Mouse (Mus musculus) thymus, adult 18-20 months (tissue): Measurements from ENCODE around the gene Oxct2a.
"Not testable (repeated sequence)": the region's sequence is repeated elsewhere in the genome, so short reads cannot be mapped to it uniquely, and the experiment has no call there.

Source experiments
- DNase-seq, 2 experiments: peaks; one replicate each; pipeline ENCODE4 v3.0.0; 2022; ENCODE audit warnings: mixed read lengths in 2 of 2

The Oxct2a gene

DNA sequence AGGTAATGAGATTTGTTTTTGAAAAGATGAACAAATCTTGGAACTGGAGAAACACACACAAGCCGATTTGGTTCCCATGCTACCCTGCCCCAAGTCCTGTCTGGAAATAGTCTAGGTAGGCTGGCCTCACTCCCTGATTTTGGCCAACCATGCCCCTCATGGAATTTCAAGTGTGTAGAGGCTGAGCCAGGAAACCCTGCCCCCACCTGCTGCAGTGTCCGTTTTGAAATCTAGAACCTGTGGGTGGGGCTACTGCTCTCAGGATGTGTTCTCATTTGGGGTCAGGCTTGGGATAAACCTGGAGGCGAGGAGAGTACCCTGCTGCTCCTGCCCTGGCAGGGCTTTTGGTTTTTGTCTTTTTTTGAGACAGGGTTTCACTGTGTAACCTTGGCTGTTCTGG, 15.1 kb downstream of the Oxct2a start:
- DNase-seq = no peak

DNA sequence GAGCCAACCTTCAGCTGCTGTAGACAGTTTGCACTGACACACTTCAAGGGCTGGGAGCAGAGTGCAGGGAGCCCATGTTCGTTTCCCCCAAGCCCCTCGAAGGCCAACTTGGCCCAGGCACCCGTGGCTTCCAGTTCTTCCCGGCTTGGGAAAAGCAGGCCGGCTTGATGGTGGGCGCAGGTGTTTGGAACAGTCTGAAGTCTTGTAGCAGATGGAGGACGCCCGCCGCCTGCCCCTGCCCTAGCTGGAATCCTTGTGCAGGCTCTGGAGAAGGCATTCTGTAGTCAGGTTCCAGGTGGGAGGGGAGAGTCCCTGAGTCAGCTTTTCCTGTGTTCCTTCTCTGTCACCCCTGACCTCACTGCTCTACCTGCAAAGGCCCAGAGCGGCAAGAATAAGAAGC, 16.4 kb downstream of the Oxct2a start:
- DNase-seq = no peak

DNA sequence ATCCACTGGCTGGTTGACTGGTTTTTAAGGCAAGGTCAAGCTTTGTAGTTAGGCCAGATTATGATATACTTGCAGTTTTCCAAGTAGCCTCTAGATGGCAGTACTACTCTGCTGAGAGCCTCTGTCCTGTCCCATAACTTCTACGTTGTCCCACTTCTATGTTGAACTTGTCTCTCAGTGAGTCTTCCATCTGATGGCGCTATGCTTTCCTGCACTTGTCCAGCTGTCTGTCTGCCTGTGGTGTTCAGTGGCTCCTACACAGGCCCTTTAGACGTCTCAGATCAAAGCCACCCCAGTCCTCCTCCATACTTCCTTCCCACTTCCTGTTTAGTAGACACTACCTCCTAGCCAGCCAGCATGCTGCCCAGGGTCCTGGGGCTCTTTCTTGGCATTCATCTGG, 17.6 kb downstream of the Oxct2a start:
- no peak for DNase-seq

DNA sequence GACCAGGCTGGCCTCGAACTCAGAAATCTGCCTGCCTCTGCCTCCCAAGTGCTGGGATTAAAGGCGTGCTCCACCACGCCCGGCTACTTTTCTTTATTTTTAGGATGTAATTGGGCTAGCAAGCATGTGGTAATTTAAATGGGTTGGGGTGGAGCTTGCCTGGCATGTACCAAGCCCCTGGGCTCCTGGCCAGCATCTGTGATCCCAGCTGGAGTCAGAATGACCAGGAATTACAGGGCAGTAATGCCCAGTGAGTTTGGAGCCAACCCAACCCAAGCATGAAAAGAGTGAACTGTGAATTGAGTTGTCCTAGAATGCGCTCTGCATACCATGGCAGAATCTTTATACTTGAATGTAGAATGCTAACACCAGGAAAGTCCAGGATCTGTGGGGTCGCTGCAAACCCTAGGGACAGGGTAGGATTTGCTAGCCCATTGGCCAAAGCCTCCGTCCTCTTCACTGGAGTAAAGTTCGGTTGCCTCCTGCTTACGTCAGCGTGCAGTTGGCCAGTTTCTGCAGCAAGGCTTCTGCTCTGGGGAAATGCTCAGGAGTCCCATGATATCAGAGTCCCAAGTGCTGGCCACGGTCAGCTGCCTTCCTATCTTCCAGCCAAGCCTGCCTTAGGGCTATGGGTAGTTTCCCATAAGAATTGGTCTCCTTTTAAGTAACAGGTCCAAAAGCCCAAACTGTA, 24.3 kb downstream of the Oxct2a start:
- DNase-seq = no peak

DNA sequence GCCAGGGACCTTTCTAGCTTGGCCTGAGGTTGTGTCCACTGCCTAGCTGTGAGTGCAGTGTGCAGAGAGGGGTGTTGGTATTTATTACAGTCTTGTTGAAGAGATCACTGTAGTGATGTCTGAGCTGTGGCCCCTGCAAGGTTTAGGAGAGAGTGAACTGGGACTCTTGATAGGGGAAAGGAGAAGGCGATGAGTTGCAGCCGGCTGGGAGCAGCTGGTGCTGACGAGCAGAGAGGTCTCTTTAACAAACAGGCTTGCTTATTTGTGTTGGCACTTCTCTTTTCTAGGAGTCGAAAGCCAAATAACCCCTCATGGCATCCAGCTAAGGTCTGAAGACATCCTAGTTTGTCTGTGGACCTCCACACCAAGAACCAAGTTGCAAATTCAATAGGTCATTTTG, 25.2 kb downstream of the Oxct2a start:
- DNase-seq = no peak

DNA sequence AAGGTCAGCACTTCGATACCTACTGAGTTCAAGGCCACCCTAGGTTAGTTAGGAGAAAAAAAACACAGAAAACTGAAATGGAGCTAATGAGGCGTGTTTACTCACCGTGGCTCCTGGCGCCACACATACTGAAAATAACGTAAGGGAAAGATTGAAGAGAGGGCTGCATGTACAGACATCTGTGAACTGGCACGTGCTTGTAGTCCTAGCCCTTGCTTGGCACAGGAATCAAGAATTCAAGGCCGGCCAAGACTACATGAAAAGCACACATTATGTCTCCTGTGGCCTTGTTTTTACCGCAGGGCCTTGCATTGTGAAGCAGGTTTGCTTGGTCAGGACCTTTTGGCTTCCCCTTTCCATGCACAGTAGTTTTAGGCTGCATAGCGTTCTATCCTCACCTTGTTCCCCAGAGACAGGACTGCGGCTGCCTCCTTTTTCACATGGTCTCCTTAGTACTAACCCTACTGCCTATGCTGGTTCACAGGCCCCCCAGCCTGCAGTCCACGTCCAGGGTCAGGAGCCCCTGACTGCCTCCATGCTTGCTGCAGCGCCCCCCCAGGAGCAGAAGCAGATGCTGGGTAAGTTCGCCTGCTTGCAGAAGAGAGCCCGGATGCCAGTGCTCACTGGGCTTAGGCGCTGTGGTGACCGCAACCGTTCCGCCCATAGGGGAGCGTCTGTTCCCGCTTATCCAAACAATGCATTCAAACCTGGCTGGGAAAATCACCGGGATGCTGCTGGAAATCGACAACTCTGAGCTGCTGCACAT, 26.1 kb downstream of the Oxct2a start:
- no peak for DNase-seq

DNA sequence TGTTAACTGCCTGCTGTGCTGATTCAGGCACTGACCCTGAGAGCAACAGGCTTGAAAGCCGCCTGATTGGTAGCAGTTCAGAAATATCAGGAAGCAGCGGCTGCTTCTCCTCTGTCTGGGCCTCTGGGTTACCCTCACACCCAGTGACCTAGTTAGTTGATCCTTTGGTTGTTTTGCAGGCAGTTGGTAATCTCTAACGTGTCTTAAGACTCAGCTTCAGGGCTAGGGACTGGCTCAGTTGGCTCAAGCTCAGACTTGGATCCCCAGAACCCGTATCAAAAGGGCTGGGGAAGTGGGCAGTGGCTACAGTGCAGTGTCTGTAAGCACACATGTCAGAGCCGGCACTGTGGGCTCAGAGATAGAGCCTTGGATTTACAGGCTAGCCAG, 27.3 kb downstream of the Oxct2a start:
- DNase-seq = no peak

DNA sequence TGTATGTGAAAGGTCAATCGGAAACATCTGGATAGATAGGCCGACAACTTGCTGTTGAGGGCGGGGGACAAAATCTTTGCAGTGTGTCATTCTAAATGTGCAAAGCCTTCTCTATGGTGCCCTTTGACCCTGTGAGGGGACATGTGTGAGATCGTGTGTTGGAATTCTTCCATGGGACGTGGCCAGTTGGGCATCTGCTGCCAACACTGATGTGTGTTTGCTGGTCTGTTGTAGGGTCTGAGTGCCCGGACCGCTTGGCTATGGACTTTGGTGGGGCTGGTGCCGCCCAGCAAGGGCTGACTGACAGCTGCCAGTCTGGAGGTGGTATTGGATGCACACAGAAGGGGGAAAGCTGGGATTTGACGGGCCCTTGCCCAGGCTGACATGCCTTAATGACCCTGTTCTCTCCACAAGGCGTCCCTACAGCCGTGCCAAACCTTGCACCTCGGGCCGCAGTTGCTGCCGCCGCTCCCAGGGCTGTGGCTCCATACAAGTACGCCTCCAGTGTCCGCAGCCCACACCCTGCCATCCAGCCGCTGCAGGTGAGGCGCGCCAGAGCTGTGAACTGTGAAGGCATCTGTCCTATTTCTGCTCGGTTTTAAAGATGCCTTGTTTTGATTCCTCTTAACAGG, 27.8 kb downstream of the Oxct2a start:
- DNase-seq = no peak

DNA sequence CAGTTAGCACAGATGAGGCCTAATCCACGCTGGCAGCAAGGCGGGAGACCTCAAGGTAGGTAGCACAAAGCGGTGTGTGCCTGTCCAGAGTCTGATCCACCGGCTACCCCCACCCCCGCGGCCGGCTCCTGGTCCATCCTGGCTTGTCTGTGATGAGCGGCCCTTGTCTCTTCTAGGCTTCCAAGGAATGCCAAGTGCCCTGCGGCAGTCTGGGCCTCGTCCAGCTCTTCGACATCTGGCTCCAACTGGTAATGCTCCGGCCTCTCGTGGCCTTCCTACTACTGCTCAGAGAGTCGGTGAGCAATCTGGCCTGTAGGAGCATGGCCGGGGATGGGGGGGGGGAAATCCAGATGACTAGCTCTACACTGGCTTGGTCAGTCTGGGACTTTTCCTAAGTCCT, 28.4 kb downstream of the Oxct2a start:
- not testable (repeated sequence) for DNase-seq

DNA sequence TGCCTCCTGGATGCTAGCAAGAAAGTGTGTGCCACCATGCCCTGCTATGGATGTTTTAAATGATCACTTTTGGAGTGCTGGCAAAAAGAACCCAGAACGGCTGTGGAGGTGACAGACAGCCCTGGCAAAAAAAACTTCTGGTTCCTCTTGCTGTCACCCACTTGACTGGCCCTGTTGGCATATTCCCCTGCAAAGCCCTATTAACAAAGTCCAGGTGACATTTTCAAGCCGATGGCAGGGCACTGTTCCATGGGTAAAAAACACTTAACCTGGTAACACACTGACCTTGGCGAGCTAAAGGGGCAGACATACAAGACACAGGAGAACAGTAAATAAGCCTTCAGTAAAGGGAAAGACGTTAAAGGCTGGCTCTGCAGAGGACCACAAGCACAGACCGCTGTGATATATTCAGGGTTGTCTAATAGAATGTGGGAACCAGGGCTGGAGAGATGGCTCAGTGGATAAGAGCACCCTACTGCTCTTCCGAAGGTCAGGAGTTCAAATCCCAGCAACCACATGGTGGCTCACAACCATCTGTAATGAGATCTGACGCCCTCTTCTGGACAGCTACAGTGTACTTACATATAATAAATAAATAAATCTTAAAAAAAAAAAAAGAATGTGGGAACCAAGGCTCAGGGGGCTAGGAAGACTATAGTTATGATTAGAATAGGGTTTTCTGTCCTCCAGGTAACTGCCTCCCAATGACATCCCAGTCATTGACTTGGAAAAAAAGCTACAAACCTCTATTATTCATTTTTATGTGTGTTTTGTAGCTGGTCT, 29.6 kb downstream of the Oxct2a start:
- DNase-seq = no peak

DNA sequence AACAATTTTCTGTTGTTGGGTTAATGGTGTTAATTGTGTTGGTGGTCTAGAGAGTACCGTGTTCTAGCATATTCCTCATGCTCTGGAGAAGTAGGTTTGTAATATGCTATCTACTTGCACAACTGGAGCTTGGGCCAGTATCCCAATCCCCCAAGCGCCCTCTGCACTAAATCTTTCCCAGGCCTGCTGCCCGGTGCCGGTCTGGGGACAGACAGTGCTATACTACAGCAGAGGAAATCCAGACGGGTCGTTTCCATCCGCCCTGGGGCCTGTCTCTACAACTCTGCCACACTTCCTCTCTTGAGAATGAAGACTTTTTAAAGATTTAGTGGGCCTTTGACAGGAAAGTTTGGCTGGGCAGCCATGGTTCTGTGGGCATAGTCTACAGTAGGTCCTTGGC, 30.4 kb downstream of the Oxct2a start:
- DNase-seq = no peak

DNA sequence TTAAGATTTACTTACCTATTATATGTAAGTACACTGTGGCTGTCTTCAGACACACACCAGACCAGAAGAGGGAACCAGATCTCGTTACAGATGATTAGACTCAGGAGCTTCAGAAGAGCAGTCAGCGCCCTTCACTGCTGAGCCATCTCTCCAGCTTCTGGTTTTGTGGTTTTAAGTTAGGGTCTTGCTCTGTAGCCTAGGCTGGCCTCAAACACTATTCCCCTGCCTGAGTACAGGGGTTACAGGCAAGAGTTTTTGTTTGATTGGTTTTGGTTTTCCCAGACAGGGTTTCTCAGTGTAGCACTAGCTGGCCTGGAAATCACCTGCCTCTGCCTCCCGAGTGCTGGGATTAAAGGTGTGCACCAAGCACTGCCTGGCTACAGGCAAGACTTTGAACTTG, 31.0 kb downstream of the Oxct2a start:
- no peak for DNase-seq

DNA sequence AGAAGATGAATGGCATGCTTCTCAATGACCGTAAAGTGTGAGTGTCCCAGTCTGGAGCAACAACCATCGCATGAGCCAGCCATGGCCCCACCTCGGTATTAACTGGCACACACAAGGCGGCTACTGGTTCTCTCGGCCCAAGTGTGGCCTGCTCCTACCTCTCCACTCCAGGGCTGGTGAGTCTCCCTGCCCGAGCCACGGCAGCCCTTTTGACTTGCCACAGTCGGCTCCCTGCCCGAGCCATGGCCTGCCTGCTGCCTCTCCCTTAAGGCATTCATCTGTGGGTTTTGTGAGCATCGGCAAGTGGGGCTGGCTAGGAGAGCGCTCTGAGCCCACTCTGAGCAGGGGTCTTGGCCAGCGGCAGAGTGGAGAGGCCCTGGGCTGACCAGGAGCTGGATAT, 34.4 kb downstream of the Oxct2a start:
- DNase-seq = no peak

DNA sequence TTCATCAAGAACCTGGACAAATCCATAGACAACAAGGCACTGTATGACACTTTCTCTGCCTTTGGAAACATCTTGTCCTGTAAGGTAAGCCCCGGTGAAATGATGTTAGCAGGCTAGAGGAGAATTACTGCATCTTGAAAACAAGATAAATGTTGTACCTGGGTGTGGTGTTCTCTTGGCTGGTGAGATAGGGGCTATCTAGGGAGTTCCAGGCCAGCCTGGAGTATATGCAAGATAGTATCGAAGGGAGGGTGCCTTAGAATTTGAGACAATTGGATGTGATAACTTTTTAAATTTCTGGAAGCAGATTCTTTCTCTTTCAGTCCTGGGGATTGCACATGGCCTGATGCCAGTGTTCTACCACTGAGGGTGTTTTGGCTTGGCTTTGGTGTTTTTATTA, 36.6 kb downstream of the Oxct2a start:
- no peak for DNase-seq

DNA sequence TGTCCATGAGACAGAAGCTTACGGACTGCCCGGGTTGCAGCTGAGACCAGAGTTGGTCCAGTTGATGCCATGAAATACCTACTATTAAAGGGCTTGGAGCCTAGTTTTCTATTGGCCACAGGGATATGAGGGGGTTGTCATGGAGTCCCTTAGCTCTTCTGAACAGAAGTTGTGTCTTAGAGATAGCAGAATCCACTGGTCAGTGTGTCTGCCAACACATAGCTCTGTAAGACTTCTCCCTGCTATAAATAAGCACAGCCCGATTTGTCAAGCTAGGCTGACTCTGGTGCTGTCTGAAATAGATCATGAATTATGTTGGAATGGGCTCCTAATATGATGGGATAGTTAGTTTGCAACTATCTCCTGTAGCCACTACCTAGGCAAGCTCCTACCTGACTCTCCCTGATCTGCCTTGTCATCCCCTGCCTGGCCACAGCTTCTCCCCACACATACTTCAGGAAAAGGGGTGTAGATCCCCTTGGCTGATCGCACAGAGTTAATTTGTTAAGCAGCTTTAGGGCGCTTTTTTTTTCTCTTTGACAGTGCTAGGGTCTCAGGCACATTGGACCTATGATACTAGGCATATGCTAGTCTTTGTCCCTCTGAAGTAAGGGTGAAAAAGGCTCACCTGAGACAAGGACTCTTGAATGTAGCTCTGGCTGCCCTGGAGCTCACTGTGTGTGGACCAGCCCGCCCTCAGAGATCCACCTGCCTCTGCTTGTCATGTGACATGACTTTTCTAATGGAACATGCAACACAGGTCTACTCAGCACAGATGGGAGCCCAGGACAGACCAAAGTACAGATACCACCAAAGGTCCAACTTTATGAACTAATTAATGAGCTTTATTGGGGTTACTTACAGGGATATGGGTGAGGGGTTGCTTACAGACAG, 38.5 kb downstream of the Oxct2a start:
- DNase-seq = no peak

DNA sequence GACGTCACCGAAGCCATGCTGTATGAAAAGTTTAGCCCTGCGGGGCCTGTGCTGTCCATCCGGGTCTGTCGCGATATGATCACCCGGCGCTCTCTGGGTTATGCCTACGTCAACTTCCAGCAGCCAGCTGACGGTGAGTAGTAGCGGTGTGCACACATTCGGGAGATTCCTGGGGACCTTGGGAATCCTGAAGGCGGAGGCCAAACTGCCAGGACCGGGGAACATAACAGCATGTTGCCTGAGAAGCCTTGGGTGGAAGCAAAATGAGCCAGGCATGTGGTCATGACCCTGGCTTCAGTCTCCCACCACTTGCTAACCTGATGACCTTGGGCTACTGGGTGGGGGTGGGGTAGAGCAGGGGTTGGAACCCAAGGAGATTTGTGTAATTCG, 39.8 kb downstream of the Oxct2a start:
- DNase-seq = not testable (repeated sequence)

DNA sequence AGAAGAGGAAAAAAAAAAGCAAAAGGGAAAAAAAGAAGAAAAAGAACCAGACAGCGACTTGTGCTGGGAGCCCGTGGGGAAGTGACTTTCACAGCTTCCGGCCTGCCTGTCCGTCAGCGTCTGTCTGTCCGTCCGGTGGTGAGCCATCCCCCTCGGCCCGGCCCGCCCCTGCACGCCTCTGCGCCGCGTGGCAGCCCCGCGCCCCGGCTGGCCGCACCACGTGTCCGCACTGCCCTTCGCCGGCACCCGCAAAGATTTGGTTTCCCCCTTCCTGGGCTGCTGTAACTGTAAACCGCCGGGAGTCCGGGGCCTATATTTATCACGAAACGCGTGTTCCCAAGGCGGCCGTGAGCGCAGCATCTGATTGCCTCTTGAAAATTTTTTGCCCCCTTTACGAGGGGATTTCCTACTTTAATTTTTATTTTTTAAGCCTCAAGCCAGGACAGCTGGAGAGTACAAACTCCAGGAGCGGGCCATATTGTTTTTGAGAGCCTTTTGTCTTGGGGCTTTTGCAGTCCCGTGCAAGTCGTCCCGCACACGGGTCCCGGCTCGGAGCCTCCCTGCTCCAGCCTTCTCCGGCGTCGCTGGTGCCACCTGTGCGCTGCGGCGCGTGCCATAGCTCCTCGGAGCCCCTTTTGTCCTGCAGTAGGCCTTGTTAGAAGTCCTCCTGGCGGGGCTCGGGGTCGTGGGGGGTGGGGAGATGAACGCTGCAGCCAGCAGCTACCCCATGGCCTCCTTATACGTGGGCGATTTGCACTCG, 40.3 kb downstream of the Oxct2a start:
- DNase-seq = not testable (repeated sequence)

DNA sequence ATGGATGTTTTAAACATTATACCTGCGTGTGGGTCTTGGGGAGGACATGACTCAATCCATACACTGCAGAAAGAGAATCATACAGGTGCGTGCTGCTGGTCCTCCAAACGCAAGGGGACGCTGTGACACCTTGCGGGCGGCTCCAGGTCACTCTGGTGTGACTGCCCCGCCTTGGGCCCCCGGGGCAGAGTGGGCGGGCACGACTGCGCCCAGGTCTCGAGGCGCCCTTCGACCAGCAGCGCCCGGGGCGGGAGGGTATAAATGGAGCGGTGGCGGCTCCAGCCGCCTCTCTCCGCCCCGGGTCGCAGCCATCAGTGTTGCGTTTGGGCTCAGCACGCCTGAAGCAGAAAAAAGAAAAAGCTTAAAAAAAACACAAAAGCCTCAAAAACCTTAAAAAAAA, 40.9 kb downstream of the Oxct2a start:
- DNase-seq = peak; percentile 74 to 80

DNA sequence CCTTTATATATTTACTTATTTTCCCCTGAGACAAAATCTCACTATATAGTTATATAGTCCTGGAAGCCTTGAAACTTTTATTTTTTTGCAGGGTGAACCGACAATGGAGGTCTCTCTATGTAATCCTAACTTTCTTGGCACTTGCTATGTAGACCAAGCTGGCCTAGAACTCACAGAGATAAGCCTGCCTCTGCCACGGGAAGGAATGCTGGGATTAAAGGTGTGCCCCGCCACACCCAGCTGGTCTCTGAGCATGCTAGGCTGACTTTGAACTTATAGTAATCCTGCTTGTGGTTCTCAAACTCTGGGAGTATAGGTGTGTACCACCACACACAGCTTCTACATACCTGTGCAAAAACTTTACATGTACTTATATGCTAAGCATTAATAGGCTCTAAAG, 43.3 kb downstream of the Oxct2a start:
- DNase-seq = no peak
